Mouse (Mus musculus) bone marrow, adult 2 months (tissue): ENCODE measurements at regions not wholly inside any gene's neighbourhood (a gene's known extent, or its start where the extent isn't known, plus 50 kb on each side); places are given as distances from the start of the nearest gene placed in this dataset.

Source experiments
- CTCF ChIP-seq: fragments of 200-500 bp; IDR thresholded peaks from 2 replicates; pipeline ENCODE4 v1.5.1; 2011; ENCODE audit warnings: low read length, control low read depth; ENCODE audit not compliant: control insufficient read depth, insufficient read depth
- POLR2A ChIP-seq: fragments of 200-500 bp; IDR thresholded peaks from 2 replicates; pipeline ENCODE4 v1.6.1; 2011; ENCODE audit warnings: low read depth, mild to moderate bottlenecking, control low read depth, low read length, borderline replicate concordance; ENCODE audit not compliant: control insufficient read depth

DNA sequence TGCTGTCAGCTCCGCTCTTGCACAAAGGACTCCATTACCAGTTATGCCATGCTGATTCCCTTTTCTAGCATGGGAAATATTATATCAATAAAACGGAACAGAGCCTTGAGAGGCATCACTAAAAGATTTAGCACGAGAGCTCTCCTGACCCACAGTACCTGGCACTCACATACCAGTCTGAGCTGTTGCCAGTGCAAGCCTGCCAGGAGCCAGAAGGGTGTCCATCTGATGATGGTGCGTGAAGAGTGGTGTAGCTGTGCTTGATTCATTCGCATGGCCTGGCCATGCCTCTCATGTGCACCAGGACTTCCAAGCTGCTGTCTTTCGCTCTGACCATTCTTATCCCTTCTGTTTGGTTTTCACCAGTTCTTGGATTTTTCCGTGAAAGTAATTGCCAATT lies 102.3 kb upstream of the Irx4 start:
- TF ChIP-seq CTCF (no peak), POLR2A (no peak)
